Mouse (Mus musculus): Measurements from ENCODE around the gene St3gal2. TPM values are rescaled to one million over a fixed set of nuclear protein-coding genes. Genes with fewer than 3 reads are reported as not detected.
"Not testable (repeated sequence)": the region's sequence is repeated elsewhere in the genome, so short reads cannot be mapped to it uniquely, and the experiment has no call there.

Gene St3gal2
- polyA plus RNA-seq, 1 experiment: 55.7 TPM

- Histone ChIP-seq H3K27ac (ENCODE audit: insufficient read depth, low read length) (no peak overlapping the region), H3K4me3 (ENCODE audit: insufficient read depth, low read length) (no peak overlapping the region), H3K4me1 (ENCODE audit: control insufficient read depth, insufficient read depth, low read length) (no peaks in the 10 kb centered on the region)
- TF ChIP-seq POLR2A (IDR thresholded peaks at IDR 0.05; ENCODE audit: low read depth, low read length): no peak
- no peak for TF ChIP-seq CTCF (IDR thresholded peaks at IDR 0.05; ENCODE audit: borderline replicate concordance, insufficient read depth, low read length)
Observed at GRCm38 (mm10) chr8:110906682-110907081, 13.0 kb upstream of the St3gal2 start.

GRCm38 (mm10) chr8:110909850-110910249 is 9.9 kb upstream of the St3gal2 start:
- not testable (repeated sequence) for H3K4me3 ChIP-seq (ENCODE audit: insufficient read depth, low read length); H3K4me1 ChIP-seq (ENCODE audit: control insufficient read depth, insufficient read depth, low read length)

GRCm38 (mm10) chr8:110911576-110912570 is 7.8 kb upstream of the St3gal2 start:
- no peaks in the 10 kb centered on the region for H3K4me1 ChIP-seq (ENCODE audit: control insufficient read depth, insufficient read depth, low read length)
- no peak overlapping the region for H3K4me3 ChIP-seq (ENCODE audit: insufficient read depth, low read length)
- TF ChIP-seq CTCF (IDR thresholded peaks at IDR 0.05; ENCODE audit: borderline replicate concordance, insufficient read depth, low read length) (no peak), POLR2A (IDR thresholded peaks at IDR 0.05; ENCODE audit: low read depth, low read length) (no peak)
- no peak overlapping the region for H3K27ac ChIP-seq (ENCODE audit: insufficient read depth, low read length)

More at GRCm38 (mm10) chr8:110909850-110910249, 9.9 kb upstream of the St3gal2 start:
- H3K27ac ChIP-seq (ENCODE audit: insufficient read depth, low read length): not testable (repeated sequence)

- TF ChIP-seq POLR2A (IDR thresholded peaks at IDR 0.05; ENCODE audit: low read depth, low read length) (no peak), CTCF (IDR thresholded peaks at IDR 0.05; ENCODE audit: borderline replicate concordance, insufficient read depth, low read length) (no peak)
- H3K4me3 ChIP-seq (ENCODE audit: insufficient read depth, low read length): no peak overlapping the region
Observed at GRCm38 (mm10) chr8:110917415-110917814, 2.3 kb upstream of the St3gal2 start.

GRCm38 (mm10) chr8:110918027-110918426 is 1.7 kb upstream of the St3gal2 start:
- peaks cover 14% of the 10 kb centered on the region for H3K4me1 ChIP-seq (ENCODE audit: control insufficient read depth, insufficient read depth, low read length)
- no peak overlapping the region for H3K4me3 ChIP-seq (ENCODE audit: insufficient read depth, low read length)
- peak overlapping the region; percentile 14; the same call in 1 of the 2 replicates for H3K27ac ChIP-seq (ENCODE audit: insufficient read depth, low read length)
- TF ChIP-seq POLR2A (IDR thresholded peaks at IDR 0.05; ENCODE audit: low read depth, low read length) (no peak), CTCF (IDR thresholded peaks at IDR 0.05; ENCODE audit: borderline replicate concordance, insufficient read depth, low read length) (no peak)

More at GRCm38 (mm10) chr8:110917415-110917814, 2.3 kb upstream of the St3gal2 start:
- peaks cover 14% of the 10 kb centered on the region for H3K4me1 ChIP-seq (ENCODE audit: control insufficient read depth, insufficient read depth, low read length)
- peak overlapping the region; percentile 27; the same call in 1 of the 2 replicates for H3K27ac ChIP-seq (ENCODE audit: insufficient read depth, low read length)

GRCm38 (mm10) chr8:110918460-110918859 is 1.3 kb upstream of the St3gal2 start:
- TF ChIP-seq CTCF (IDR thresholded peaks at IDR 0.05; ENCODE audit: borderline replicate concordance, insufficient read depth, low read length): no peak
- TF ChIP-seq POLR2A (IDR thresholded peaks at IDR 0.05; ENCODE audit: low read depth, low read length): no peak
- H3K4me1 ChIP-seq (ENCODE audit: control insufficient read depth, insufficient read depth, low read length): peaks cover 14% of the 10 kb centered on the region
- no peak overlapping the region; the same call in 1 of the 2 replicates for H3K27ac ChIP-seq (ENCODE audit: insufficient read depth, low read length)
- H3K4me3 ChIP-seq (ENCODE audit: insufficient read depth, low read length): no peak overlapping the region

- TF ChIP-seq POLR2A (IDR thresholded peaks at IDR 0.05; ENCODE audit: low read depth, low read length) (peak; percentile 24; the same call in 1 of the 2 replicates), CTCF (IDR thresholded peaks at IDR 0.05; ENCODE audit: borderline replicate concordance, insufficient read depth, low read length) (no peak)
- Histone ChIP-seq H3K4me3 (ENCODE audit: insufficient read depth, low read length) (peak overlapping the region; percentile 92), H3K4me1 (ENCODE audit: control insufficient read depth, insufficient read depth, low read length) (peaks cover 14% of the 10 kb centered on the region), H3K27ac (ENCODE audit: insufficient read depth, low read length) (peak overlapping the region; percentile 92)
Observed at GRCm38 (mm10) chr8:110920032-110920772, 480 bp downstream of the St3gal2 start.

GRCm38 (mm10) chr8:110920773-110921277 is 1.1 kb downstream of the St3gal2 start:
- Histone ChIP-seq H3K27ac (ENCODE audit: insufficient read depth, low read length) (peak overlapping the region; percentile 92), H3K4me1 (ENCODE audit: control insufficient read depth, insufficient read depth, low read length) (peaks cover 14% of the 10 kb centered on the region), H3K4me3 (ENCODE audit: insufficient read depth, low read length) (peak overlapping the region; percentile 92)
- TF ChIP-seq POLR2A (IDR thresholded peaks at IDR 0.05; ENCODE audit: low read depth, low read length): no peak; the same call in 1 of the 2 replicates
- no peak for TF ChIP-seq CTCF (IDR thresholded peaks at IDR 0.05; ENCODE audit: borderline replicate concordance, insufficient read depth, low read length)

GRCm38 (mm10) chr8:110921492-110922230 is 1.9 kb downstream of the St3gal2 start:
- H3K4me3 ChIP-seq (ENCODE audit: insufficient read depth, low read length): peak overlapping the region; percentile 92
- TF ChIP-seq CTCF (IDR thresholded peaks at IDR 0.05; ENCODE audit: borderline replicate concordance, insufficient read depth, low read length) (no peak), POLR2A (IDR thresholded peaks at IDR 0.05; ENCODE audit: low read depth, low read length) (no peak)
- 0 out of 2 replicates have a peak overlapping the region, but pooled peaks have one; percentile 92 for H3K27ac ChIP-seq (ENCODE audit: insufficient read depth, low read length)
- H3K4me1 ChIP-seq (ENCODE audit: control insufficient read depth, insufficient read depth, low read length): peaks cover 18% of the 10 kb centered on the region
